In the genomic region with DNA sequence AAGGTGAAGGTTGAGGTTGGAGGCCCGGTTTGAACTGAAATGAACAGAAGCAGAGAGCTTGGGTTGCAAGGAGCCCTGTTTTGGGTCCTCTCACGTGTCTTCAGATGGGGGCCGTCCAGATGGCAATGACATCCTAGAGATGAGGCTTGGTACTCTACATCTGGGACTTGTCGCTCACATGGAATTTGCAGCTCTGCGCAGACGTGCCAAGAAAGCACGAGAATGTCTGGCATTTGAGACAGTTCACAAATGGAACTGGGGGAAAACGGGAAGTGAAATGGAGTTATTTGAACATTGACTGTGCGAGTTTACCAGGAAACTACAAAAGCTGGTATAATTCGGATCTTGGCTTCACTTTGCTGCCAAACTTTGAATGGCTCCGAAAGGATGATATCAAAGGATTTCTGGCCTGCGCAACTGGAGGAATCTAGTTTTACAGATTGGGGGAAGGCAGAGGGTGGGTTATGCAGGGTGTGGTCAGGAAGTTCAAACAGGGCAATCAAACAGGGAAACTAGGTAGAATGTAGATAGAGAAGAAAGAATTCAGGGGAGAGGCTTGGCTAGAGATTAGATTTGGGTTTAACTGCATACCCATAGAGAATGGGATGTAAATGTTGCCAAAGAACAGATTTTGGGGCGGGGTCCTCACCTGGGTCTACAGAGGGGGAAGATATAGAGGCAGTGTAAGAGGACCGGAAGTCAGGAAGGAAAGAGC, we compare ENCODE assay signal across 25 mouse cellular contexts. TPM values are rescaled to one million over a fixed set of nuclear protein-coding genes. Genes with fewer than 3 reads are reported as not detected.
A peak's percentile ranks its signal among the peaks of the same experiment; 100 is the strongest.
DNase-seq lines count a peak whose midpoint lies in the region; ATAC-seq and TF ChIP-seq lines count a peak whose summit lies in the region.
"Had no signal": no experiment of that assay in that cellular context is flagged by ENCODE, and none has a peak within 500 bp of the region (broad histone marks: within the 10 kb centered on the region; RNA-seq: fewer than 3 reads in every experiment).

No protein-coding gene starts in this region.

- H3K36me3 ChIP-seq in ES-Bruce4 (ENCODE audit: control insufficient read depth, insufficient read depth, low read length, poor library complexity, severe bottlenecking) (no peaks in the 10 kb centered on the region), ES-E14 (ENCODE audit: control insufficient read depth, insufficient read depth, low read length, poor library complexity, severe bottlenecking) (no peaks in the 10 kb centered on the region)
- H3K36me3 ChIP-seq in lung, embryonic 16.5 days (ENCODE audit: control insufficient read depth, insufficient read depth, low read length) = no peaks in the 10 kb centered on the region
- no peaks in the 10 kb centered on the region for H3K36me3 ChIP-seq in stomach, embryonic 14.5 days (ENCODE audit: control insufficient read depth, insufficient read depth, low read length)
- H3K36me3 ChIP-seq: embryonic facial prominence, embryonic 13.5 days; forebrain, embryonic 10.5 days; forebrain, embryonic 15.5 days; intestine, embryonic 15.5 days had no signal

- in situ Hi-C loops in ES-E14 (cut with MboI; ENCODE audit: low sequenced_read_pairs in 2 of 2, unreplicated experiment in 2 of 2) = no loop called here

- no peak for DNase-seq in ES-E14 (ENCODE audit: low read depth, low spot score)
- no peak for DNase-seq in cerebellum, postnatal 36 days
- DNase-seq in layer of hippocampus, postnatal 25 days (ENCODE audit: extremely low spot score in 1 of 2, low spot score in 1 of 2) = no peak
- no peak for DNase-seq in thymus, postnatal 36 days
- DNase-seq: adrenal gland, adult 8-10 months; cerebellum, adult 11 months; cerebellum, adult 9-11 months; gastrocnemius, adult 2 months; kidney, adult 2 months; kidney, postnatal 4 days; liver; midbrain, embryonic 14.5 days; spleen, adult 18-20 months had no signal

- H3K4me3 ChIP-seq in ES-Bruce4 (ENCODE audit: low read depth, low read length) (no peak overlapping the region), ES-E14 (ENCODE audit: insufficient read depth in 1 of 2, low read depth in 1 of 2, low read length in 2 of 2, poor library complexity in 1 of 2, severe bottlenecking in 1 of 2) (no peak overlapping the region)
- no peak overlapping the region for H3K4me3 ChIP-seq in lung, embryonic 16.5 days (ENCODE audit: low read length)
- no peak overlapping the region for H3K4me3 ChIP-seq in stomach, embryonic 14.5 days (ENCODE audit: low read depth, low read length)
- H3K4me3 ChIP-seq: embryonic facial prominence, embryonic 13.5 days; forebrain, embryonic 10.5 days; forebrain, embryonic 15.5 days; gastrocnemius, adult 2 months; intestine, embryonic 15.5 days had no signal

- no peak for TF ChIP-seq EP300 in ES-Bruce4 (IDR thresholded peaks at IDR 0.05; ENCODE audit: insufficient read depth, low read depth, low read length)

- TF ChIP-seq CTCF in ES-Bruce4 (IDR thresholded peaks at IDR 0.05; ENCODE audit: low read depth, low read length) = no peak

- no peak for TF ChIP-seq POLR2A in ES-Bruce4 (IDR thresholded peaks at IDR 0.05; ENCODE audit: insufficient read depth, low read length)

- no peak overlapping the region for H3K9ac ChIP-seq in ES-Bruce4 (ENCODE audit: low read depth, poor library complexity, severe bottlenecking)
- H3K9ac ChIP-seq in ES-E14 (ENCODE audit: insufficient read depth, low read depth, low read length, poor library complexity, severe bottlenecking) = no peak overlapping the region
- H3K9ac ChIP-seq in lung, embryonic 16.5 days (ENCODE audit: low read length) = no peak overlapping the region
- H3K9ac ChIP-seq in stomach, embryonic 14.5 days (replicated peaks; ENCODE audit: low read depth, low read length) = no peak overlapping the region
- H3K9ac ChIP-seq: embryonic facial prominence, embryonic 13.5 days; forebrain, embryonic 15.5 days; intestine, embryonic 15.5 days; liver, embryonic 14.5 days had no signal

- H3K27me3 ChIP-seq in ES-Bruce4 (ENCODE audit: control insufficient read depth, insufficient read depth, low read length, poor library complexity, severe bottlenecking) = no peaks in the 10 kb centered on the region
- H3K27me3 ChIP-seq in lung, embryonic 16.5 days (ENCODE audit: control insufficient read depth, insufficient read depth, low read depth, low read length) = no peaks in the 10 kb centered on the region
- no peaks in the 10 kb centered on the region for H3K27me3 ChIP-seq in stomach, embryonic 14.5 days (ENCODE audit: control insufficient read depth, insufficient read depth, low read length)
- H3K27me3 ChIP-seq: CH12.LX; embryonic facial prominence, embryonic 13.5 days; forebrain, embryonic 15.5 days; intestine, embryonic 15.5 days had no signal

- peak; percentile 84 for ATAC-seq in lung, embryonic 16.5 days (ENCODE audit: low read depth)
- ATAC-seq in stomach, embryonic 14.5 days (ENCODE audit: insufficient number of reproducible peaks, insufficient read depth, low FRiP score, low read depth) = peak; percentile 71
- no peak for ATAC-seq in inflammation-experienced regulatory T-cells, adult 6 months
- ATAC-seq: forebrain, embryonic 15.5 days; hindbrain, embryonic 16.5 days; intestine, embryonic 15.5 days had no signal

- WGBS in lung, embryonic 16.5 days = 49% methylated on average over 14 of the region's 14 CpGs
- 68% methylated on average over 14 of the region's 14 CpGs for WGBS in stomach, embryonic 14.5 days

- peak overlapping the region; percentile 56 for H3K27ac ChIP-seq in ES-Bruce4 (ENCODE audit: insufficient read depth, low read length)
- H3K27ac ChIP-seq in ES-E14 (ENCODE audit: insufficient read depth, low read depth, low read length, poor library complexity, severe bottlenecking) = peak overlapping the region; percentile 40; the same call in 1 of the 2 replicates
- H3K27ac ChIP-seq in lung, embryonic 16.5 days (ENCODE audit: low read length) = peak overlapping the region; percentile 19; the same call in 1 of the 2 replicates
- H3K27ac ChIP-seq in stomach, embryonic 14.5 days (ENCODE audit: low read length) = no peak overlapping the region; the same call in 1 of the 2 replicates
- H3K27ac ChIP-seq: embryonic facial prominence, embryonic 13.5 days; forebrain, embryonic 10.5 days; forebrain, embryonic 15.5 days; gastrocnemius, adult 2 months; intestine, embryonic 15.5 days; liver, embryonic 14.5 days had no signal

- H3K9me3 ChIP-seq in ES-Bruce4 (replicated peaks; ENCODE audit: control insufficient read depth, insufficient read depth, low read length, poor library complexity, severe bottlenecking) = peaks cover under 1% of the 10 kb centered on the region; the same call in 1 of the 2 replicates
- H3K9me3 ChIP-seq in ES-E14 (ENCODE audit: control insufficient read depth, insufficient read depth, low read depth, low read length) = no peaks in the 10 kb centered on the region; the same call in 1 of the 2 replicates
- no peaks in the 10 kb centered on the region for H3K9me3 ChIP-seq in lung, embryonic 16.5 days (ENCODE audit: control insufficient read depth, low read length)
- H3K9me3 ChIP-seq in stomach, embryonic 14.5 days (ENCODE audit: control insufficient read depth, low read depth, low read length) = no peaks in the 10 kb centered on the region
- H3K9me3 ChIP-seq: embryonic facial prominence, embryonic 13.5 days; forebrain, embryonic 10.5 days; forebrain, embryonic 15.5 days; intestine, embryonic 15.5 days had no signal

- H3K4me1 ChIP-seq in ES-Bruce4 (ENCODE audit: control insufficient read depth, insufficient read depth, low read length) (peaks cover 4% of the 10 kb centered on the region), ES-E14 (ENCODE audit: control insufficient read depth in 2 of 2, insufficient read depth in 2 of 2, low read length in 2 of 2, poor library complexity in 1 of 2) (peaks cover 2 to 7% of the 10 kb centered on the region in 2 experiments; a peak in 3 of 4 replicates)
- no peaks in the 10 kb centered on the region; the same call in 1 of the 2 replicates for H3K4me1 ChIP-seq in lung, embryonic 16.5 days (replicated peaks; ENCODE audit: control insufficient read depth, insufficient read depth, low read length)
- no peaks in the 10 kb centered on the region for H3K4me1 ChIP-seq in stomach, embryonic 14.5 days (ENCODE audit: control insufficient read depth, insufficient read depth, low read length)
- H3K4me1 ChIP-seq: embryonic facial prominence, embryonic 13.5 days; forebrain, embryonic 10.5 days; forebrain, embryonic 15.5 days; intestine, embryonic 15.5 days had no signal

- H3K4me2 ChIP-seq in lung, embryonic 16.5 days (ENCODE audit: low read depth, low read length) = no peak overlapping the region
- H3K4me2 ChIP-seq in stomach, embryonic 14.5 days (replicated peaks; ENCODE audit: low read depth, low read length) = no peak overlapping the region
- H3K4me2 ChIP-seq: embryonic facial prominence, embryonic 13.5 days; forebrain, embryonic 15.5 days; intestine, embryonic 15.5 days had no signal

TF ChIP-seq in ES-E14, 5 proteins besides CTCF, POLR2A, EP300 and RAD21:
- TF ChIP-seq HCFC1 (IDR thresholded peaks at IDR 0.05; ENCODE audit: borderline replicate concordance, insufficient read depth, low read length) (no peak), MAFK (IDR thresholded peaks at IDR 0.05; ENCODE audit: insufficient read depth, low read depth, low read length) (no peak), ZNF384 (IDR thresholded peaks at IDR 0.05; ENCODE audit: low read depth, low read length) (no peak), ZC3H11A (IDR thresholded peaks at IDR 0.05; ENCODE audit: borderline replicate concordance, low read depth, low read length) (no peak), CHD2 (IDR thresholded peaks at IDR 0.05; ENCODE audit: low read depth, low read length) (no peak)

RNA-seq across cellular contexts. Expression of a gene that starts 12.0 kb away (rescaled TPM):
- 21.7 and 25.4 TPM in 2 replicates for polyA plus RNA-seq in ES-Bruce4 (2011; ENCODE audit: insufficient read depth, insufficient read length, low read depth, missing spikeins)
- total RNA-seq in ES-E14 (2012; rRNA removed) = 17.8 and 31.7 TPM in 2 replicates
- 23.5 and 25.2 TPM in 2 replicates for polyA plus RNA-seq in lung, embryonic 16.5 days (2015; fragmentation: Nextera tagmentation; extraction: Ambion mirVana)
- polyA plus RNA-seq in stomach, embryonic 14.5 days (2014; fragmentation: Nextera tagmentation; extraction: Ambion mirVana) = 18.3 and 19.3 TPM in 2 replicates
- total RNA-seq in layer of hippocampus, postnatal 25 days (2021) = 100 to 1,000 TPM; 419 to 424 TPM
- under 1 TPM in 2 of 3 experiments, not detected in 1; 0.36 to 0.44 TPM for polyA plus RNA-seq in inflammation-experienced regulatory T-cells, adult 6 months (2017; shearing (Covaris generic))
- total RNA-seq: neutrophil, adult 5-6 weeks had no signal

Comparison
In these comparisons a context has a peak if more than half of its experiments do, and no peak if none do; other contexts are left out.
1. RNA of a gene that starts 12.0 kb away (polyA plus RNA-seq): 23.5 to 25.2 TPM in lung, embryonic 16.5 days, 21.7 to 25.4 TPM in ES-Bruce4 and 18.3 to 19.3 TPM in stomach, embryonic 14.5 days; 0.36 to 0.44 TPM in inflammation-experienced regulatory T-cells, adult 6 months; every median in the first group is over 10 times any median in the second.